ENCODE assay signal across 2 mouse cellular contexts in genomic region chr6:30520400-30520799, GRCm38 (mm10).
TF ChIP-seq lines count a peak whose summit lies in the region.

No protein-coding gene starts in this region.

TF ChIP-seq in CH12.LX, 34 proteins besides CTCF, POLR2A, EP300 and RAD21:
- TF ChIP-seq SMC3 (IDR thresholded peaks at IDR 0.05; ENCODE audit: low read depth, low read length) (no peak), MAX (IDR thresholded peaks at IDR 0.05; ENCODE audit: low read length) (no peak), CHD1 (IDR thresholded peaks at IDR 0.05; ENCODE audit: low read depth, low read length) (no peak), HCFC1 (IDR thresholded peaks at IDR 0.05; ENCODE audit: low read depth, low read length) (no peak), BHLHE40 (IDR thresholded peaks at IDR 0.05; ENCODE audit: low read depth, low read length) (no peak), USF2 (conservative IDR thresholded peaks at IDR 0.05; ENCODE audit: low read depth, low read length) (no peak)

TF ChIP-seq in MEL, 35 proteins besides CTCF, POLR2A, EP300 and RAD21 (continued from another document):
- no peak for TF ChIP-seq USF1 (IDR thresholded peaks at IDR 0.05; ENCODE audit: low read depth, low read length)
- TF ChIP-seq NELFE (IDR thresholded peaks at IDR 0.05; ENCODE audit: low read depth, low read length): no peak
- TF ChIP-seq GABPA (IDR thresholded peaks at IDR 0.05; ENCODE audit: low read depth, low read length): no peak
- no peak for TF ChIP-seq TAL1 (IDR thresholded peaks at IDR 0.05; ENCODE audit: low read length)
- no peak for TF ChIP-seq E2F4 (IDR thresholded peaks at IDR 0.05; ENCODE audit: borderline replicate concordance, low read depth, low read length)
- TF ChIP-seq ZC3H11A (IDR thresholded peaks at IDR 0.05; ENCODE audit: low read depth, low read length): no peak
- TF ChIP-seq MYB (IDR thresholded peaks at IDR 0.05; ENCODE audit: low read depth, low read length): no peak
